Mouse (Mus musculus): ENCODE data around the gene Hist2h2ac. TPM values are rescaled to one million over a fixed set of nuclear protein-coding genes. Genes with fewer than 3 reads are reported as not detected.
"Not testable (repeated sequence)": the region's sequence is repeated elsewhere in the genome, so short reads cannot be mapped to it uniquely, and the experiment has no call there.

Hist2h2ac gene
- total RNA-seq, 4 experiments from 2014 or later, result 26.7 to 37.7 (median 31.8) TPM

DNA sequence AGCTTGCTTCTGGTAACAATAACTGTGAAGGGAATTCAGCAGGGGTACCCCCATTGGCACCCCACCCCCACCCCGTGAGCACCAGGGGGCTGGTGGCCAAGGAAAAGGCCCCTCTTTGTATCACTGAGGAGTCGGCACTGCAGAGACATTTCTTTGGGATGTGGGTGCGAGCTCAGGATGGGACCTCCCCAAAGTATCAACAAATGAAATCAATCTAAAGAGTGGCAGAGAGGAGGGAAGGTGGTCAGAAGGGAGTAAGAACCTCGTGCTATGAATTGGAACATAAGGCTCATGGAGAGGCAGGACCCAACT lies 28.3 kb upstream of the Hist2h2ac start:
- no peak for DNase-seq (ENCODE audit: low spot score in 2 of 2)

DNA sequence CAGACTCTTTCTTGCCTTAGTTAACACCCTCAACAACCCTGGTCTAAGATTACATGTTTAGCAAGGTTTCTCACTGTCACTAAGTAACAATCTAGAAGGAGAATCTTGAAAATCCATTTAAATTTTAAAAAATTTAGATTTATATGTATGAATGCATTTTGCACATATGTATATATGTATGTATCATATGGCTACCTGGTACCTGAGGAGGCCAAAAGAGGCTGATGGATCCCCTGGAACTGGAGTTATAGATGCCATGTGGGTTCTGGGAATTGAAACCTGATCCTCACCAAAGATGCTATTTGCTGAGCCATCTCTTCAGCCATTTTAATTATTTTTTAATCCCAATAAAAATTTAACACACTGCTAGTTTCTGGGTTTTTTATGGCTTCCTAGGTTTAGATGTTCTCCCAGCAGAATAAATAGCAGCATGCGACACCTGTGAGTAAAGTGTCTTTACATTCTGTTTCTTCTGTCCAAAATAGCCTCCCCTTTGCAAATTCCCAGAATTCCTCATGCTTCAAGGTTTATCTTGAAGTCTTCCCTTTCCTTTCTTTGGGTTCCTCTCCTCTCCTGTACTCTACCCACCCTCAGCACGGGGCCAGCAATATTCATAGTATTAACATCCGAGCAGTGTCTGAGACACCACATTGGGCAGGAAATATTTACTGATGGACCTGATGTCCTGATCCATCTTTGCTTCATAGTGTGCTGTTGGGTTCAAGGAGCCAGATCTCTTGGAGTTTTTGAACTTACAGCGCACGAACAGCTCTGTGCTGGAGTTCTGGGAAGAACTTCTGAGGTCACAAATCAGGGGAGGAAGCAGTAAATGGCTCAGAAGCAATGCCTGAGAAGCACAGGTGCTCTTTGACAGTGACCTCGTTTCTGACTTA lies 27.7 kb upstream of the Hist2h2ac start:
- DNase-seq (ENCODE audit: low spot score in 2 of 2), result no peak

DNA sequence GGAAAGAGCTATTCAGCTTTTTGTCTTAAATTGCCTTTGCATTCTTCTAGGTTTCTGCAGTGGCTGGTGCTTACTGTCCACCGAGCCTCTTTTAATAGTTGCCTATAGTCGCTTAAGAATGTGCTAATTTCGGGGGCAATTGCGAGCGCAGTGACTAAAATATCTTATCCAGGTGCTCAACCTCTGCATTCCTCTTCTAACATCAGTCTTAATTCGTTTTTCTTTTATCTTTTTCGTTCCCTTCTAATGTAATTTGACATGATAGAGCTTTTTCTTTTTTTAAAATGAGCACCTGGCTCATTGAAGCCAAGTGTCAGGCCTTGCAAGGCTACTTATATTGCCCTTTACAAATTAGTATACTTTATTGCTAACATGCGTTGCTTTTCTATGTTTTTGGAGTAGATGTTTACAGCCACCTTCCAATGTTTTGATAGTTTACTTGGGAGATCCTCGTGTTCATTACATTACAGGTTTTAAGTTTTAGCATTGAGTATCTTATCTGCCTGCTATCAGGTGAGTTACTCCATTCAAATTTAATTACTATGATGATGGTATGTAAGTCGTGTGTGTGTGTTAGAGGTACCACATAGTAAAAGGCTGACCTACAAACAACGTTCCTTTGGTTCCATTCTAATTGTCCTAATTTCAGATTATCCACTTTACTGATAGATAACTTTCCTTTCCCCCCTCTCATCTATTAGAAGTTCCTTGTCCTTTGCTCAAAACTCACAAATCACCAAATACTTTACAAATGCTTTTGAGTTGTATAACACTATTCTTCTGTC lies 26.9 kb upstream of the Hist2h2ac start:
- DNase-seq (ENCODE audit: low spot score in 2 of 2), result no peak

GRCm38 (mm10) chr3:96246427-96246856 lies 25.8 kb upstream of the Hist2h2ac start, which contains the start of gene Hist2h3c1:
TSS of gene Hist2h3c1 (plus strand) at chr3:96246685.
- not testable (repeated sequence) for DNase-seq (ENCODE audit: low spot score in 2 of 2)

- DNase-seq (ENCODE audit: low spot score in 2 of 2), result not testable (repeated sequence)
These were observed 25.3 kb upstream of the Hist2h2ac start for GRCm38 (mm10) chr3:96246018-96246417.

DNA sequence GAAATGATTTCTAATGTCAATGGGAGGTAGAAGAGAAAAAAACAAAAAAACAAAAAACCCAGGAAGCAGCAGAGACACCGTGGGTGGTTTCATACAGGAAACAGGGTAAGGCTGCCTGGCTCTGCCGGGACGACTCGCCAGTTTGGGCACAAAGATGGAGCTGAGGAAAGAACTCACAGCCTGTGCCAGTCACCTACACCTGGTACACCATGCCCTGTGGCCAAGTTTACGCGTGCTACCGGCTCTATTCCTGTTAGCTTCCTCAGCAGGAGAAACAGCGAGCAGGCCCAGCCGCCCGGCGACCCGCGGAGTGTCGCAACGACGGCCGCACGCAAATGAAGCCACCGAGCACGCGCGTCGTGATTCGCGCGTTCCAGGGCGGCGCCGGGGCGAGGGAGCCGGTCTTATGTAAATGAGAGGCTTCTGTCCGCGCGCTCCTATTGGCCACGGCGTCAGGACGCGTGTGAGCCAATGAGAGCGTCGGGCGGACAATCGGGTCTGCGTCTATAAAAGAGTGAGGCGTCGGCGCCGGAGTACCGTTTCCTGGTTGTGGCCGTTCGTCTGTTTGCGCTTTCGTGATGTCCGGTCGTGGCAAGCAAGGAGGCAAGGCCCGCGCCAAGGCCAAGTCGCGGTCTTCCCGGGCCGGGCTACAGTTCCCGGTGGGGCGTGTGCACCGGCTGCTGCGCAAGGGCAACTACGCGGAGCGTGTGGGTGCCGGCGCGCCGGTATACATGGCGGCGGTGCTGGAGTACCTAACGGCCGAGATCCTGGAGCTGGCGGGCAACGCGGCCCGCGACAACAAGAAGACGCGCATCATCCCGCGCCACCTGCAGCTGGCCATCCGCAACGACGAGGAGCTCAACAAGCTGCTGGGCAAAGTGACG lies 24.6 kb upstream of the Hist2h2ac start, which contains the start of gene Hist2h2aa1:
Gene Hist2h2aa1 (plus strand): TSS at position 495 of the 884 bp plus-strand sequence.
- peak; percentile 82 to 89 for DNase-seq (ENCODE audit: low spot score in 2 of 2)

GRCm38 (mm10) chr3:96243921-96244572 lies 23.4 kb upstream of the Hist2h2ac start:
- DNase-seq (ENCODE audit: low spot score in 2 of 2), result no peak

GRCm38 (mm10) chr3:96240799-96241197 lies 20.1 kb upstream of the Hist2h2ac start:
- no peak for DNase-seq (ENCODE audit: low spot score in 2 of 2)

DNA sequence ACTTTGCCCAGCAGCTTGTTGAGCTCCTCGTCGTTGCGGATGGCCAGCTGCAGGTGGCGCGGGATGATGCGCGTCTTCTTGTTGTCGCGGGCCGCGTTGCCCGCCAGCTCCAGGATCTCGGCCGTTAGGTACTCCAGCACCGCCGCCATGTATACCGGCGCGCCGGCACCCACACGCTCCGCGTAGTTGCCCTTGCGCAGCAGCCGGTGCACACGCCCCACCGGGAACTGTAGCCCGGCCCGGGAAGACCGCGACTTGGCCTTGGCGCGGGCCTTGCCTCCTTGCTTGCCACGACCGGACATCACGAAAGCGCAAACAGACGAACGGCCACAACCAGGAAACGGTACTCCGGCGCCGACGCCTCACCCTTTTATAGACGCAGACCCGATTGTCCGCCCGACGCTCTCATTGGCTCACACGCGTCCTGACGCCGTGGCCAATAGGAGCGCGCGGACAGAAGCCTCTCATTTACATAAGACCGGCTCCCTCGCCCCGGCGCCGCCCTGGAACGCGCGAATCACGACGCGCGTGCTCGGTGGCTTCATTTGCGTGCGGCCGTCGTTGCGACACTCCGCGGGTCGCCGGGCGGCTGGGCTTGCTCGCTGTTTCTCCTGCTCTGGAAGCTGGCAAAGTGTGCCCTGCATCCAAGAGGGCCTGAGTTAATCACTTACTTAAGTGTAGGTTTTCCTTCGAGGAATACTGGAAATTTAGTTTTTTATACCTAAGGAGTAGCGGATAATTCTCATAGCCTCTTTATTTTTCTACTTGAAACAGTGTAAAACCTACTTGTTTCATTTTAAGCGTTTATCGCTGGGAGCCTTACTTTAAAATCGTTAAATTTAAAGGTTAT lies 19.5 kb upstream of the Hist2h2ac start, which contains the start of gene Hist2h2aa2:
Gene Hist2h2aa2 (minus strand): TSS at position 328 of the 850 bp plus-strand sequence.
- peak; percentile 92 to 100 for DNase-seq (ENCODE audit: low spot score in 2 of 2)

DNA sequence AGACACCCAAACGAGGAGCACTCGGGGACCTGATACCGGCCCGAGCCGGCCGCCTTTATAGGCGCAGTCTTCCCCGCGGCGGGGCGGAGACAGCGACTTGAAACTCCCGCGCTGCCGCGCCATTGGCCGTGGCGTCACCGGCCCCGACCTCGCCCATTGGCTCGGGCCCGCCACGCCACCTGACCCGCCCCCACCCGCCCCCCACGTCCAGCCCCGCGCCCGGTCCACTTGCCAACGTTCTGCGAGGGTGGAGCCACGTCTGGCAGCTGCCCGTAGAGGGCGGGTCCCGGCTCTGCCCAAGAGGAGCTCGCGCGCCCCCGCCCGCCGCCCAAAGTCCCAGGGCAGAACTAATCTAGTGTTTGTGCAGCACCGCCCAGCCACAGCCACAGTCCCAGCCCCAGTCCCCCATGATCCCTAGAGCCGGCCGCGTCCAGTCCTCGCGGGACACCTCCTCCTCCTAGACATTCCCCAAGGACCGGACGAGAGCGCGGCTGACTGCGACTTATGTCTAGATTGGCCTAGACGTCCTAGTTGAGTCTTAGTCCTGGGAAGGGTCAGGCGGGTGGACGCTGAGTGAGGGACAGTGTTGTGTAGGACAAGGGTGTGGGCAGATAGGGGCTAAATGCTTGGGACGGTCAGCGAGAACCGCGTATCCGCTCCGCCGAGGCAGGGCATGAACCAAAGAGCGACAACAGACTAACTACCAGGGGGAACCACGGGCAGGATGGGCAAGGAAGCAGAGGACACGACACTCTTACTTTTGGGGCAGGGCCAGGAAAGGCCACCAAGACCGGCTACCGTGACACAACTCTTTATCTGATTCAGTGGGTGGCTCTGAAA lies 18.5 kb upstream of the Hist2h2ac start, which contains the start of gene Hist2h3c2:
Gene Hist2h3c2 (minus strand): TSS at position 174 of the 840 bp plus-strand sequence.
- not testable (repeated sequence) for DNase-seq (ENCODE audit: low spot score in 2 of 2)

GRCm38 (mm10) chr3:96237904-96238511 lies 17.3 kb upstream of the Hist2h2ac start:
- no peak for DNase-seq (ENCODE audit: low spot score in 2 of 2)

GRCm38 (mm10) chr3:96237335-96237903 lies 16.7 kb upstream of the Hist2h2ac start:
- DNase-seq (ENCODE audit: low spot score in 2 of 2), result no peak

- DNase-seq (ENCODE audit: low spot score in 2 of 2), result no peak
These were observed 16.2 kb upstream of the Hist2h2ac start for GRCm38 (mm10) chr3:96236834-96237334.

DNA sequence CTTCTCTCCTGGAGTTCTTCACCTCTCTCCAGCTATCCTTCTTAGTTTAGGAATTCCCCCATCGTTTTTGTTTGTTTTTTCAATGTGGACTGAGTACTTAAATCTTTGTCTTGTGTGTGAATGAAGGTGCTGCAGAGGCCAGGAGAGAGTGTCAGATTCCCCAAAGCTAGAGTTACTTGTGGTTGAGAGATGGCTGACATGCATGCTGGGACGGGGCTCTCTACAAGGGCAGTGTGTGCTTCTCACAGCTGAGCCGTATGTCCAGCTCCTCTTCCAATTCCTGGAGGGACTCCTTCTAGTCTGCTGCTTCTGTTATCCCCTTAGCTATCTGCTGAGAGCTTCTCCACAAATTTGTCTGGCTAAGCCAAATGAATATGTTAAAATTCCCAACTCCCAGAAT lies 15.2 kb upstream of the Hist2h2ac start:
- no peak for DNase-seq (ENCODE audit: low spot score in 2 of 2)

- DNase-seq (ENCODE audit: low spot score in 2 of 2), result no peak
These were observed 14.2 kb upstream of the Hist2h2ac start for GRCm38 (mm10) chr3:96234914-96235313.

DNA sequence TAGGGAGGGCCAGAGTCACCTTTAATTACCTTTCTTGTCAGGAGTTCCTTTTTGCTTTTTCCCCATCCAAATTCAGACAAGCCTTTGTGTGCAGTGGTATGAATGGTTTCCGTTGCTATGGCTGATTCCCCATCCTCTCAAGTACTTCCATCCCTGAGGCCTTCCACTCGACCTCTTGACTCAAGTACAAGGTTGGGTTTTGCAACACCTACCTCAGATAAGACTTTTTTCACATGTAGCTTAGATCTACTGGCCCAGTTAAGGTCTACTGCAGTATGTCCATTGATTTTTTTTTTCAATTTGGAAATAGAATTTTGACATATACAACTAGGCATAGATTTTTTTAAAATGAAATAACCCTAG lies 11.1 kb upstream of the Hist2h2ac start:
- DNase-seq (ENCODE audit: low spot score in 2 of 2), result no peak

DNA sequence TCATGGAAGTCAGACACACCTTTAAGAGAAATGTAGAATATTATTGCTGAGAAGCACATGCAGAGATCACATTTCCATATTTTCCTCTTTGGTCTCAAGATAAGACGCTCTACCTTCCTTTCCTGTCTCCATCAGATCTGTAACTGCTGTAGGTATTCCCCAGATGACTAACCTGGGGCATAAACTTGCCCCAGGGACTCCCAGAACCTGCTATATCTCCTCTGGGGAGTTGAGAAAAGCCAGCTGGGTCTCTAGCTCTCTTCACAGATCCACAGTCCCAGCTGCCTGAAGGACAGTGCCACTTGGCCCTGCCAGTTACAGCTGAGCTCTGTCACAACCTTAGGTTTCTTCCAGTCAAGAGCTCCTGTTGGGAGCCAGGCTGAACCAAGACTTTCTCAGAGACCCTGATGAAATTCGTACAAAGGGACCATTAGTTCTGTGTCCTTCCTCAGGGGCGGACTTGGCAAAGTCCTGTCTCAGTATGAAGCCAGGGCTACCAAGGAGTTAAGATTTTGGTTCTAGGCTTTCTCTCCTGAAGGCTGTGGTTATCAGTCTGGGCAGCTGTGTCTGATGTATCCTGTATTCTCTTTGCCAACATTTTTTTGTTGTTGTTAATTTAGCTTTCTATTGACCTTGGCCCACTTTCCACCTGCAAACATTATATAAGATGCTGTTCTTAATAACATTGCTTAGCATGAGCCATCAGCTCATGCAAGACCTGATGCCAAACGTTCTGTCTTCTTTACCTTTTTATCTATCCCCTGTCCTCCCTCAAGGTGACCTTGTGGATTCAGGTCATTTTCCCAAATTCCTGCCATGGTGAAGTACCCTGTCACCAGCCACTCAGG lies 10.5 kb upstream of the Hist2h2ac start:
- no peak for DNase-seq (ENCODE audit: low spot score in 2 of 2)

All from left cerebral cortex, adult 8-10 months (tissue).